Mouse (Mus musculus) MEL (cell line): Measurements from ENCODE around the gene Snapc4. TPM values are rescaled to one million over a fixed set of nuclear protein-coding genes. Genes with fewer than 3 reads are reported as not detected.
A peak's percentile ranks its signal among the peaks of the same experiment; 100 is the strongest.

Experiments used
- DNase-seq: peaks from one replicate; pipeline ENCODE4 v3.0.0; 2011; ENCODE audit warnings: low read depth, low spot score
- H3K27ac ChIP-seq: 2 replicates; pipeline ENCODE4 v1.5.1; 2012; ENCODE audit warnings: low read depth, mild to moderate bottlenecking, control low read depth, low read length, moderate library complexity; ENCODE audit not compliant: control insufficient read depth
- H3K27me3 ChIP-seq, 2 experiments: fragments of 150-350 bp in 1 of 2; sonication (generic) in 1 of 2; 2 replicates each; pipeline ENCODE4 v1.6.1; 2012; ENCODE audit warnings: low read length in 2 of 2, mild to moderate bottlenecking in 2 of 2, improper control_type of control experiment in 1 of 2, moderate library complexity in 1 of 2; ENCODE audit not compliant: insufficient read depth in 2 of 2, control insufficient read depth in 1 of 2
- H3K36me3 ChIP-seq, 2 experiments: 2 replicates each; pipeline ENCODE4 v1.6.1; 2012 to 2014; ENCODE audit warnings: low read length in 2 of 2, improper control_type of control experiment in 1 of 2, inconsistent platforms in 1 of 2, mild to moderate bottlenecking in 1 of 2; ENCODE audit not compliant: insufficient read depth in 2 of 2, control insufficient read depth in 1 of 2
- H3K4me1 ChIP-seq, 2 experiments: fragments of 150-350 bp in 1 of 2; sonication (generic) in 1 of 2; 2 replicates each; pipeline ENCODE4 v1.6.1; 2012; ENCODE audit warnings: low read length in 2 of 2, improper control_type of control experiment in 1 of 2, mild to moderate bottlenecking in 1 of 2; ENCODE audit not compliant: insufficient read depth in 2 of 2, control insufficient read depth in 1 of 2
- H3K4me3 ChIP-seq, 2 experiments: fragments of 150-350 bp in 1 of 2; sonication (generic) in 1 of 2; 2 replicates each; pipeline ENCODE4 v1.5.1; 2012; ENCODE audit warnings: low read depth in 2 of 2, low read length in 2 of 2, mild to moderate bottlenecking in 2 of 2, moderate library complexity in 2 of 2, control low read depth in 1 of 2, improper control_type of control experiment in 1 of 2; ENCODE audit not compliant: control insufficient read depth in 1 of 2, insufficient read depth in 1 of 2
- H3K79me2 ChIP-seq: 2 replicates; pipeline ENCODE4 v1.6.1; 2012; ENCODE audit warnings: mild to moderate bottlenecking, low read length, moderate library complexity; ENCODE audit not compliant: control insufficient read depth, poor library complexity, insufficient read depth
- H3K9ac ChIP-seq: 2 replicates; pipeline ENCODE4 v1.6.1; 2012; ENCODE audit warnings: low read depth, mild to moderate bottlenecking, control low read depth, low read length, moderate library complexity; ENCODE audit not compliant: control insufficient read depth, poor library complexity, severe bottlenecking
- H3K9me3 ChIP-seq: fragments of 150-350 bp; sonication (generic); replicated peaks from 2 replicates; pipeline ENCODE4 v1.6.1; 2012; ENCODE audit warnings: mild to moderate bottlenecking, low read length, improper control_type of control experiment, moderate library complexity; ENCODE audit not compliant: insufficient read depth
- BHLHE40 ChIP-seq: IDR thresholded peaks from 2 replicates; pipeline ENCODE4 v1.6.1; 2012; ENCODE audit warnings: low read depth, mild to moderate bottlenecking, inconsistent platforms, low read length, improper control_type of control experiment, borderline replicate concordance
- CHD1 ChIP-seq: IDR thresholded peaks from 2 replicates; pipeline ENCODE4 v1.6.1; 2012; ENCODE audit warnings: low read depth, mild to moderate bottlenecking, inconsistent platforms, low read length, improper control_type of control experiment
- CHD2 ChIP-seq: IDR thresholded peaks from 2 replicates; pipeline ENCODE4 v1.6.1; 2011; ENCODE audit warnings: low read length, improper control_type of control experiment
- E2F4 ChIP-seq: IDR thresholded peaks from 2 replicates; pipeline ENCODE4 v1.6.1; 2011; ENCODE audit warnings: low read depth, low read length, improper control_type of control experiment, borderline replicate concordance
- ELF1 ChIP-seq: IDR thresholded peaks from 2 replicates; pipeline ENCODE4 v1.6.1; 2014; ENCODE audit warnings: low read depth, mild to moderate bottlenecking, inconsistent platforms, low read length, improper control_type of control experiment, moderate library complexity
- ETS1 ChIP-seq: IDR thresholded peaks from 2 replicates; pipeline ENCODE4 v1.6.1; 2012; ENCODE audit warnings: low read depth, mild to moderate bottlenecking, inconsistent platforms, low read length, improper control_type of control experiment, moderate library complexity
- GATA1 ChIP-seq: IDR thresholded peaks from 2 replicates; pipeline ENCODE4 v1.6.1; 2011; ENCODE audit warnings: low read depth, low read length, improper control_type of control experiment
- HCFC1 ChIP-seq: IDR thresholded peaks from 2 replicates; pipeline ENCODE4 v1.6.1; 2012; ENCODE audit warnings: low read depth, mild to moderate bottlenecking, inconsistent platforms, low read length, improper control_type of control experiment, moderate library complexity
- JUND ChIP-seq: IDR thresholded peaks from 2 replicates; pipeline ENCODE4 v1.6.1; 2011; ENCODE audit warnings: low read depth, mild to moderate bottlenecking, improper control_type of control experiment, low read length
- KAT2A ChIP-seq: conservative IDR thresholded peaks from 2 replicates; pipeline ENCODE4 v1.6.1; 2012; ENCODE audit warnings: low read depth, low read length, improper control_type of control experiment, inconsistent platforms
- MAFK ChIP-seq: IDR thresholded peaks from 2 replicates; pipeline ENCODE4 v1.6.1; 2011; ENCODE audit warnings: low read depth, mild to moderate bottlenecking, low read length, improper control_type of control experiment, borderline replicate concordance
- MAZ ChIP-seq: IDR thresholded peaks from 2 replicates; pipeline ENCODE4 v1.6.1; 2012; ENCODE audit warnings: low read depth, mild to moderate bottlenecking, inconsistent platforms, low read length, improper control_type of control experiment
- MEF2A ChIP-seq: IDR thresholded peaks from 2 replicates; pipeline ENCODE4 v1.6.1; 2014; ENCODE audit warnings: low read depth, mild to moderate bottlenecking, inconsistent platforms, low read length, improper control_type of control experiment; ENCODE audit not compliant: poor library complexity, insufficient replicate concordance, severe bottlenecking; ENCODE audit errors: extremely low read depth
- MXI1 ChIP-seq: IDR thresholded peaks from 2 replicates; pipeline ENCODE4 v1.6.1; 2011; ENCODE audit warnings: mild to moderate bottlenecking, low read depth, low read length, improper control_type of control experiment
- MYB ChIP-seq: IDR thresholded peaks from 2 replicates; pipeline ENCODE4 v1.6.1; 2011; ENCODE audit warnings: mild to moderate bottlenecking, low read depth, low read length, improper control_type of control experiment
- MYC ChIP-seq: IDR thresholded peaks from 2 replicates; pipeline ENCODE4 v1.6.1; 2011; ENCODE audit warnings: low read depth, mild to moderate bottlenecking, low read length, improper control_type of control experiment, moderate library complexity
- POLR2A ChIP-seq, 2 experiments: IDR thresholded peaks; 2 replicates each; pipeline ENCODE4 v1.6.1; 2011 to 2012; ENCODE audit warnings: low read length in 2 of 2, mild to moderate bottlenecking in 2 of 2, control low read depth in 1 of 2, improper control_type of control experiment in 1 of 2, low read depth in 1 of 2, moderate library complexity in 1 of 2; ENCODE audit not compliant: control insufficient read depth in 1 of 2, insufficient read depth in 1 of 2, poor library complexity in 1 of 2
- POLR2AphosphoS2 ChIP-seq: IDR thresholded peaks from 2 replicates; pipeline ENCODE4 v1.6.1; 2011; ENCODE audit warnings: low read length, improper control_type of control experiment
- POLR2AphosphoS5 ChIP-seq: IDR thresholded peaks from 2 replicates; pipeline ENCODE4 v1.6.1; 2012; ENCODE audit warnings: low read depth, borderline replicate concordance, mild to moderate bottlenecking, inconsistent platforms, low read length, moderate library complexity, mixed read lengths
- RCOR1 ChIP-seq: IDR thresholded peaks from 2 replicates; pipeline ENCODE4 v1.6.1; 2012; ENCODE audit warnings: low read depth, mild to moderate bottlenecking, inconsistent platforms, low read length, improper control_type of control experiment
- SIN3A ChIP-seq: IDR thresholded peaks from 2 replicates; pipeline ENCODE4 v1.6.1; 2012; ENCODE audit warnings: low read length, improper control_type of control experiment, inconsistent platforms
- UBTF ChIP-seq: IDR thresholded peaks from 2 replicates; pipeline ENCODE4 v1.6.1; 2012; ENCODE audit warnings: low read depth, mild to moderate bottlenecking, inconsistent platforms, low read length, improper control_type of control experiment, moderate library complexity, borderline replicate concordance; ENCODE audit not compliant: insufficient read depth
- USF2 ChIP-seq, 2 experiments: IDR thresholded peaks; 2 replicates each; pipeline ENCODE4 v1.6.1; 2011 to 2012; ENCODE audit warnings: improper control_type of control experiment in 2 of 2, low read length in 2 of 2, borderline replicate concordance in 1 of 2, inconsistent platforms in 1 of 2, low read depth in 1 of 2, mild to moderate bottlenecking in 1 of 2; ENCODE audit not compliant: insufficient read depth in 1 of 2
- ZC3H11A ChIP-seq: IDR thresholded peaks from 2 replicates; pipeline ENCODE4 v1.6.1; 2012; ENCODE audit warnings: low read depth, mild to moderate bottlenecking, inconsistent platforms, low read length, improper control_type of control experiment
- ZKSCAN1 ChIP-seq: IDR thresholded peaks from 2 replicates; pipeline ENCODE4 v1.6.1; 2012; ENCODE audit warnings: low read depth, mild to moderate bottlenecking, inconsistent platforms, low read length, improper control_type of control experiment, moderate library complexity
- ZMIZ1 ChIP-seq: IDR thresholded peaks from 2 replicates; pipeline ENCODE4 v1.6.1; 2012; ENCODE audit warnings: low read depth, mild to moderate bottlenecking, inconsistent platforms, low read length, improper control_type of control experiment, moderate library complexity
- ZNF384 ChIP-seq: IDR thresholded peaks from 2 replicates; pipeline ENCODE4 v1.6.1; 2012; ENCODE audit warnings: low read depth, mild to moderate bottlenecking, inconsistent platforms, low read length, improper control_type of control experiment
- polyA plus RNA-seq, 2 experiments: library from polyadenylated mRNA; stranded (reverse) in 1 of 2; unstranded in 1 of 2; fragments of >175 nt in 1 of 2; fragments of >200 nt in 1 of 2; gene quantifications; 2 replicates each; pipeline versions ENCODE4 v1.2.1 to v1.2.4; 2012; ENCODE audit warnings: low replicate concordance in 2 of 2, low read depth in 1 of 2; ENCODE audit not compliant: insufficient read length in 2 of 2, insufficient read depth in 1 of 2, missing spikeins in 1 of 2
- total RNA-seq: library from RNA; depleted of rRNA; stranded (reverse); fragments of 300-350 nt; gene quantifications from 2 replicates; pipeline ENCODE4 v1.2.3, GENCODE M21; 2012

Snapc4 gene
- total and polyA plus RNA-seq, 3 experiments: 49.3 to 57.6 TPM; not detected in 1

DNA sequence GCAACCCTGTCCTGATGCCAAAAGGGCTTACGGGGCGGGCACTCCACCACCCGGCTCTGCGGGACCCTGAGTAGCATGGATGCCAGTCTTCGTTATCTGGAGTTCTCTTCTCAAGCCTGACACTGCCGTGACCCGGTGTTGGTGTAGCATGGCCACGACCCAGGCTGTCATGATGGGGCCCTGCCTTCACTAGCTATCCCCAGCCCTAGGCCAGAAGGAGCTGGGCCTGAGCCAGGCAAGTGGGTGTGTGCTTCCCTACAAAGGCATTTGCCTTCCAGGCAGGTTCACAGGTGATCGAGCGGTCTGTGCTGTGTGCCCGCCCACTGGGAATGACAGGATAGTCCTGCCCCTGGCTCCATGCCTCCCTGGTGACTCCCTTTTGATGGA, 64.5 kb downstream of the Snapc4 start:
- H3K36me3 ChIP-seq: no peaks in the 10 kb centered on the region
- peak overlapping the region; percentile 58 for H3K9ac ChIP-seq
- H3K4me1 ChIP-seq: no peaks in the 10 kb centered on the region; a peak in 1 of 4 replicates
- H3K4me3 ChIP-seq: peak overlapping the region; percentile 61 to 64
- peak; percentile 26 for DNase-seq
- TF ChIP-seq MAFK (no peak), ZC3H11A (no peak), MYB (no peak), KAT2A (no peak), POLR2AphosphoS2 (no peak), POLR2AphosphoS5 (no peak), ZKSCAN1 (no peak), ELF1 (no peak), CHD1 (no peak), UBTF (no peak)
- no peak overlapping the region for H3K27ac ChIP-seq
- H3K27me3 ChIP-seq: peaks cover 0 to 2% of the 10 kb centered on the region in 2 experiments; a peak in 3 of 4 replicates
- no peaks in the 10 kb centered on the region for H3K9me3 ChIP-seq
- H3K79me2 ChIP-seq: no peaks in the 10 kb centered on the region

DNA sequence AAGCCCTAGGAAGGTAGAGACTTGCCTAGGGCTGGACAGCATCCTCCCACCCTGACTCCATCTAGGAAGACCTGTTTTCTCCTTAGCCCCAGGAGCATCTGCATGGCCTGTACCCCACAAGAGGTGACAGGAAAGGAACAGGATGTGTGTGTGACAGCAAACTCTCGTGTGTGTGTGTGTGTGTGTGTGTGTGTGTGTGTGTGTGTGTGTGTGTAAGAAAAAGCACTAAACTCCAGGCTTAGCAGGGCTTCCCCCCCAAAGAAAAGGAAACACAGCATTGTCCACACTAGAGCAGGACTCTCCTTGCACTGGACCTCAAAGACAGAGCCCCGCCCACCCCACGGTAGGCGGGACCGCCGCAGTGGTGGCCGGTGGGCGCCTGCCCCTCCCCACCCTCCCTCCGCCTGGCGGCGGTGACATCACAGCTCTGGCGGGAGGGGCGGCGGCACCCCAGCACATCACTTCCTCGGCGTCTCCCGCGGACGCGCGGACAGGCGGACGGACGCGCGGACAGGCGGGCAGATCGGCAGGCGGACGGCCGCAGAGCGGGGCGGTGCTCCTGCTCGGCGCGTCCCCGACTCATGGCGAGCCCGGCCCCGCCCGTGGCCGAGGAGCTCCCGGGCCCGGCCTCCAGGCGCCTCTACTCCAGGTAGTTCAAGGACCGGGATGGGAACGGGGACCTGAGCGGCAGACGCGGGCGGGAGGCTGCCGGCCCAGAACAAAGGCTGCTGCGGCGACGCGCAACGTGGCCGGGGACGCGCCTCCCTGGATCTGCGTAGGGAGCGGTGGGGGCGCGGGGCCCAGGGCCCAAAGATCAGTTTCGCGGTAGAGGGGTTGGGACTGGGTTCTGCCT, 65.2 kb downstream of the Snapc4 start, which contains the start of gene Gpsm1:
Gene Gpsm1, plus strand, starts transcription at position 444 of the 853 bp plus-strand sequence.
- H3K36me3 ChIP-seq: no peaks in the 10 kb centered on the region
- no peak for TF ChIP-seq KAT2A
- TF ChIP-seq USF2 (IDR thresholded peaks at IDR 0.05; ENCODE audit: borderline replicate concordance in 1 of 2, insufficient read depth in 1 of 2, low read depth in 1 of 2, low read length in 2 of 2): no peak
- no peak for TF ChIP-seq CHD2
- TF ChIP-seq BHLHE40: no peak
- no peak for TF ChIP-seq POLR2AphosphoS2
- no peak for TF ChIP-seq MAZ
- no peak for TF ChIP-seq MEF2A
- no peak for TF ChIP-seq ZNF384
- no peak for TF ChIP-seq POLR2A (IDR thresholded peaks at IDR 0.05; ENCODE audit: control insufficient read depth in 1 of 2, insufficient read depth in 1 of 2, low read depth in 1 of 2, low read length in 2 of 2, poor library complexity in 1 of 2)
- no peak for TF ChIP-seq GATA1
- no peak for TF ChIP-seq JUND
- no peak for TF ChIP-seq ZC3H11A
- no peak for TF ChIP-seq ZMIZ1
- no peak for TF ChIP-seq ETS1
- TF ChIP-seq E2F4: no peak
- no peak for TF ChIP-seq MYC
- no peak for TF ChIP-seq SIN3A
- no peak for TF ChIP-seq RCOR1
- TF ChIP-seq MXI1: no peak
- TF ChIP-seq HCFC1: no peak
- H3K79me2 ChIP-seq: no peaks in the 10 kb centered on the region
- DNase-seq: peak; percentile 32
- H3K27me3 ChIP-seq: peaks cover 0 to 2% of the 10 kb centered on the region in 2 experiments; a peak in 3 of 4 replicates
- H3K9me3 ChIP-seq: no peaks in the 10 kb centered on the region
- no peaks in the 10 kb centered on the region; a peak in 1 of 4 replicates for H3K4me1 ChIP-seq
- peak within 1 kb of the TSS; percentile 61 to 64 for H3K4me3 ChIP-seq
- no peak within 1 kb of the TSS for H3K27ac ChIP-seq
- H3K9ac ChIP-seq: peak within 1 kb of the TSS; percentile 58
